In the genomic region with DNA sequence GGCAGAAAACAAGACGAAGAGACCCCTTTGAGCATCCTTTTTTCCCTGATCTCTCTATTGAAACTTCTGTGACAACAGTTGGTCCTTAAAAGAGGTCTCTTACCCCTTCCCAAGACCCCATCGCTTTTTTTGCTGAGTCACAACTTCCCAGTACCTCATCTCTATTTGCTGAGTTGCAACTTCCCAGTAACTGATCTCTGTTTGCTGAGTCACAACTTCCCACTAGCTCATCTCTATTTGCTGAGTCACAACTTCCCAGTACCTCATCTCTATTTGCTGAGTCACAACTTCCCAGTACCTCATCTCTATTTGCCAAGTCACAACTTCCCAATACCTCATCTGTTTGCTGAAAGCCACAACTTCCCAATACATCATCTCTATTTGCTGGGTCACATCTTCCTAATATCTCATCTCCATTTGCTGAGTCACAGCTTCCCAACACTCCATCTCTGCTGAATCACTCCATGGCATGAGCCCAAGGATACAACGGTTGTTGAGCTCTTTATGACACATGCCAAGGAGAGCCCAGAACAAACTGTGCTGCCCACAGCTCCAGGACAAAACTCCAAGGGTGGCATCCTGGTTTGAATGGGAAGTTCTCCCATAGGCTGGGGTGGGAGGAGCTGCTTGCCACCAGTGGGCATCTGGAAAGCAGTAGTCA, we compare ENCODE assay signal across 24 mouse cellular contexts.
DNase-seq lines count a peak whose midpoint lies in the region; ATAC-seq and TF ChIP-seq lines count a peak whose summit lies in the region.
"Had no signal": no experiment of that assay in that cellular context is flagged by ENCODE, and none has a peak within 500 bp of the region (broad histone marks: within the 10 kb centered on the region; RNA-seq: fewer than 3 reads in every experiment).

No protein-coding gene starts in this region.

- H3K4me1 ChIP-seq in stomach, postnatal 0 days (replicated peaks; ENCODE audit: control insufficient read depth, insufficient read depth), result no peaks in the 10 kb centered on the region
- no peaks in the 10 kb centered on the region for H3K4me1 ChIP-seq in neural tube, embryonic 15.5 days
- H3K4me1 ChIP-seq: heart, embryonic 13.5 days; limb, embryonic 13.5 days; liver, embryonic 12.5 days; midbrain, embryonic 12.5 days; stomach, embryonic 15.5 days had no signal

- WGBS in stomach, postnatal 0 days, result 69% methylated on average over 3 of the region's 3 CpGs
- WGBS in neural tube, embryonic 15.5 days, result 80% methylated on average over 3 of the region's 3 CpGs

- ATAC-seq in stomach, postnatal 0 days (ENCODE audit: low FRiP score, low TSS enrichment), result no peak
- no peak for ATAC-seq in neural tube, embryonic 15.5 days (ENCODE audit: low FRiP score)
- ATAC-seq: forebrain, postnatal 0 days; liver, embryonic 12.5 days had no signal

- TF ChIP-seq CTCF in stomach, postnatal 0 days (IDR thresholded peaks at IDR 0.05; ENCODE audit: low read depth), result no peak

- H3K4me2 ChIP-seq in stomach, postnatal 0 days (replicated peaks; ENCODE audit: low read depth), result no peak overlapping the region
- no peak overlapping the region for H3K4me2 ChIP-seq in neural tube, embryonic 15.5 days
- H3K4me2 ChIP-seq: heart, embryonic 13.5 days; hindbrain, embryonic 12.5 days; limb, embryonic 13.5 days; liver, embryonic 12.5 days; midbrain, embryonic 12.5 days; stomach, embryonic 15.5 days had no signal

- no peak overlapping the region for H3K9ac ChIP-seq in stomach, postnatal 0 days (ENCODE audit: low read length)
- no peak overlapping the region for H3K9ac ChIP-seq in neural tube, embryonic 15.5 days (replicated peaks)
- H3K9ac ChIP-seq: forebrain, postnatal 0 days; heart, embryonic 13.5 days; hindbrain, embryonic 12.5 days; limb, embryonic 13.5 days; liver, embryonic 12.5 days; midbrain, embryonic 12.5 days; stomach, embryonic 15.5 days had no signal

- TF ChIP-seq EP300 in stomach, postnatal 0 days (optimal IDR thresholded peaks at IDR 0.05), result no peak

- no peak overlapping the region for H3K4me3 ChIP-seq in stomach, postnatal 0 days (ENCODE audit: low read depth, low read length)
- H3K4me3 ChIP-seq in neural tube, embryonic 15.5 days (replicated peaks), result no peak overlapping the region
- H3K4me3 ChIP-seq: heart, adult 2 months; heart, embryonic 13.5 days; hindbrain, embryonic 12.5 days; limb, embryonic 13.5 days; liver, embryonic 12.5 days; midbrain, embryonic 12.5 days; stomach, embryonic 15.5 days had no signal

- no peaks in the 10 kb centered on the region for H3K9me3 ChIP-seq in stomach, postnatal 0 days (ENCODE audit: control insufficient read depth, low read length)
- H3K9me3 ChIP-seq in neural tube, embryonic 15.5 days (replicated peaks), result no peaks in the 10 kb centered on the region
- H3K9me3 ChIP-seq: heart, embryonic 13.5 days; hindbrain, embryonic 12.5 days; limb, embryonic 13.5 days; liver, embryonic 12.5 days; midbrain, embryonic 12.5 days; stomach, embryonic 15.5 days had no signal

- H3K27me3 ChIP-seq in stomach, postnatal 0 days (ENCODE audit: control insufficient read depth, insufficient read depth, low read length), result no peaks in the 10 kb centered on the region
- H3K27me3 ChIP-seq in neural tube, embryonic 15.5 days (replicated peaks), result 0 out of 2 replicates have a peak, but pooled peaks cover 4% of the 10 kb centered on the region
- H3K27me3 ChIP-seq: heart, embryonic 13.5 days; limb, embryonic 13.5 days; liver, embryonic 12.5 days; stomach, embryonic 15.5 days had no signal

- no peaks in the 10 kb centered on the region for H3K36me3 ChIP-seq in stomach, postnatal 0 days (ENCODE audit: control insufficient read depth, insufficient read depth, low read length)
- H3K36me3 ChIP-seq in neural tube, embryonic 15.5 days, result no peaks in the 10 kb centered on the region
- H3K36me3 ChIP-seq: hindbrain, embryonic 12.5 days; limb, embryonic 13.5 days; liver, embryonic 12.5 days; midbrain, embryonic 12.5 days; stomach, embryonic 15.5 days had no signal

- peak; percentile 26 for DNase-seq in right cerebral cortex, adult 18-20 months
- DNase-seq in right cerebral cortex, postnatal 10 days (ENCODE audit: low spot score in 2 of 2), result no peak
- DNase-seq in MN1 (ENCODE audit: low spot score), result peak; percentile 44
- DNase-seq in adrenal gland, postnatal 10 days, result peak; percentile 61
- no peak for DNase-seq in stomach, postnatal 0 days (ENCODE audit: low spot score)
- no peak for DNase-seq in left cerebral cortex, adult 11 months (ENCODE audit: low spot score)
- DNase-seq: cerebellum, adult 11-12 months; cerebellum, postnatal 14 days; forebrain, postnatal 0 days; gastrocnemius, postnatal 36 days; heart, adult 2 months; kidney, adult 11 months; lung, adult 18-20 months; lung, postnatal 10 days; thymus, adult 2 months; thymus, postnatal 4 days had no signal

- H3K27ac ChIP-seq in stomach, postnatal 0 days (replicated peaks), result no peak overlapping the region
- no peak overlapping the region for H3K27ac ChIP-seq in neural tube, embryonic 15.5 days (replicated peaks)
- H3K27ac ChIP-seq: heart, adult 2 months; heart, embryonic 13.5 days; hindbrain, embryonic 12.5 days; kidney, postnatal 0 days; limb, embryonic 13.5 days; liver, embryonic 12.5 days; midbrain, embryonic 12.5 days; stomach, embryonic 15.5 days had no signal

Comparison
In these comparisons a context has a peak if more than half of its experiments do, and no peak if none do; other contexts are left out.
1. DNase-seq: peak in right cerebral cortex, adult 18-20 months (single experiment), MN1 (single experiment) and adrenal gland, postnatal 10 days (single experiment); none in right cerebral cortex, postnatal 10 days (0 of 2), stomach, postnatal 0 days (single experiment) and left cerebral cortex, adult 11 months (single experiment).